Mouse (Mus musculus) right cerebral cortex, postnatal 36 days (tissue): ENCODE measurements at regions not wholly inside any gene's neighbourhood (a gene's known extent, or its start where the extent isn't known, plus 50 kb on each side); places are given as distances from the start of the nearest gene placed in this dataset.
A peak's percentile ranks its signal among the peaks of the same experiment; 100 is the strongest.

Source experiments
- DNase-seq, 2 experiments: peaks; one replicate each; pipeline ENCODE4 v3.0.0; 2022; ENCODE audit warnings: low spot score in 2 of 2, mixed read lengths in 1 of 2

DNA sequence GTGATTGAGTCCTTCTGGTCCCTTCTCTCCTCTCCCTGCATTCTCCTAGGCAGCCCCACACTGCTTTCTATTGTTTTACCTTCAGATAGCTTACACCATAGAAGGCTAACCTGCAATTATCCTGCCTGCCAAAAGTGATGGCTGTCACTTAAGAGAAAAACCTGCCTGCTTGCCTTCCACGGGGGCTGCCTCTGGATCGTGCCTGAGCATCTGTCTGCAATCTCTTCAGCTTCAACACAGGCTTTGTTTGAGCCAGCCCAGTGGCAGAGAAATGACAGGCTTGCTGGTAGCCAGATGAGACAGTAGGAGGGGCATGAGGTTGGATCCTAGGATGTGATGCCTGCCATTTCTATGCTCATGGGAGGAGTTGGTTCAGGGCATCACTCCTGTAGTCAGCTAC is 345.2 kb upstream of the Tshz3 start:
- DNase-seq, result no peak

DNA sequence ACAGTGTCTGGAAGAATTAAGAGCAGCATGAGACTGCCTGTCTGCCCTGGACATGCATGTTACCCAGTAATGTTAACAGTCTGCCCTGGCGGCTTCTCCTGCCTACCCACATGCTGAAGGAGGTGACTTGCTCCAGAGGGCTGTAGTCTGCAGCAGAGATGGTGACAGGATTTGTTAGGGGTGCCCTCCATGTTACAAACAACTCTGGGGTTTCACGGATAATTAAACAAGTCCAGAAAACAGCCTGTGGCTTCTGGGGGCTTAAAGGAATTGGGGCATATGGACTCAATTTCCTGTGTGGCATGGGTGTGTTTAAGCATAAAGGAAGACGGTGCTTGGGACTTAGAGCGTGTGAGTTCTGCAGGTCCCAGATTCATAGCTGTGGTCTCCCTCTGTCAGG is 347.3 kb upstream of the Tshz3 start:
- no peak for DNase-seq

DNA sequence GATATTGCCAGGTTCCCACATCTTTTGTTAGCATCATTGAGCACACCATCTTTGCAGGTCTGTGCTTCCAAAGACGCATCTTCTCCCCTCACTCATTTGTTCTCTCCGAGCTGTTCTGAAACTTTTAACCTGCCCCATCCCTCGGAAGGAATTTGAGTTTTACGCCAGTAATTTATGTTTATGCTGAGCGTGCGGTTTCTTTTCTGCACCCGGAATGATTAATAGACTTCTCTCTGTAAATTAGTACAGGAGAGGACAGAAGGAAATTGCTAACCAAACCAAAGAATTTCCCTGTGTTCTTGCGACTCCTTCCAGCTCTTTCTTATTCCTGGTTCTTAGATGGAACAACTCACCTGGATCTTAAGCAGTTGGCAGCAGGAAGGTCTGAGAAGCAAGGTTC is 349.7 kb upstream of the Tshz3 start:
- DNase-seq, result no peak

DNA sequence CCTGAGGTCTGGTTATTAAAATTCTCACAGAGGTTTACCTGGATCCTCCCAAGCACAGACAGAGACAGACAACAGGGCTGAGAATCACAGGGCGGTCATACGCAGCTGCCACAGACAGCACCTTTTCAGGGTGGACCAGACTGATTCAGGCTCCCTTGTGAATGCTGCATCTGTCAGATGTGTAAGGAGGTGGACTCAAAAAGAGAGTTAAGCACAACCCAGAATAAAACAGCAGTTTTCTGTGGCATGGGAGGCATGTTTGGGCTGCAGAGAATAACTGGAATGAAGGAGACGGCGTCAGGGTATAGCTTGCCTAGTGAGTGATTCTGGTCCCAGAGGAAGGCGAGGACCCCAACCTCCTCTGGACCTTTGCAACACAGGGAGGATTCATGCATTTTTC is 363.1 kb upstream of the Tshz3 start:
- no peak for DNase-seq

DNA sequence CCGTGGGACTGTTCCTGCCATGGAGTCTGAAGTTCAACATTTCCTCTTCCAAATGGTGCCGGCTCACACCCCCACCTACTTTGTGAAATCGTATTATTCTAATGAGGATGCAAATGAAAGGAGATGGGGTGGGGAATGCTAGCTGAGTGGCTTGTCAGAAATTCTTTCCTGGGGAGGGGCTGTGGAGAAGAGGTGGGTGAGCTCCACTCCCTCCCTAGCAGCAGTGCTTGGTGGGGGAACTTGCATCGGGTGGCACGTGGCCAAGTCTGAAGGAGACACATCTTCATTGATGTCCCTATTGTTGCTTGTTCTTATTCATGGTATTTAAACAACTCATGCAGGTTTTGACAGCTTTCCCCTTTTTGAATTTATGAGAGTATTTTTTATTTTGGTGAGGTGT is 363.8 kb upstream of the Tshz3 start:
- peak in 1 of 2 experiments; percentile 20 for DNase-seq

DNA sequence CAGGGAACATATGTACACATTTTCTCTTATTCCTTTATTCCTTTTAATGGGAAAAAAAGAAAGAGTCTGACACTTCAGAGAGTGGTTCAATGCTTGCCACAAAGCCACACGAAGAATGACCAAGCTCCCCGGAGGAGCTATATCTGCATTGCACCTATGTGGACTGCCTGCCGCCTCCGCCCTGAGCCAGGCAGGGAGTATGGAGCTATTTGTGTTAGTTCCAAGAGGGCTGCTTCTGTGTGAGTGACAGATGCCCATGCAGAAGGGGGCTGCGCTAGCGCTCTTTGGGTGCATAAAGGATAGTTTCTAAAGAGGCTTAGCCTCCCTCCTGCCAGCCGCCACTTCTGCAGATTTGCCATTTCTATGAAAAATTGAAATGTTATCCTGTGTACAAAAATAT is 365.3 kb upstream of the Tshz3 start:
- DNase-seq, result no peak

DNA sequence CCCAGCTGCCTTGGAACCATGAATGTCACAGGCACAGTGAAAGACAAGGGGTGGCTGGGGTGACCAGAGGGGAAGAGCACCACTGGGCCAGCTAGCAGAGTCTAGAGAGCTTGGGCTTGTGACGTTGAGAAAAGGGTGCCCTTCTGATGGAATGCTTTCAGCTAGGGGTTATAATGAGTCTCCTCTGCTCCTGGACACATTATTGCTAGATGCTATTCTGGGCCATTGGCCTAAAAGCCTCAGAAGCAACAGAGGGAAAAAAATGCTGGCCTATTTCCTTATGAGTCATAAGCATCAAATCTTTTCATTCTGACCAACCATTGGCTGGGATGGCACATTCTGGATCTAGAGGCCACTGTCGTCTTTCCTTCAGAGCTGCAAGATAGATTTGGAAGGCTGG is 369.8 kb upstream of the Tshz3 start:
- no peak for DNase-seq

DNA sequence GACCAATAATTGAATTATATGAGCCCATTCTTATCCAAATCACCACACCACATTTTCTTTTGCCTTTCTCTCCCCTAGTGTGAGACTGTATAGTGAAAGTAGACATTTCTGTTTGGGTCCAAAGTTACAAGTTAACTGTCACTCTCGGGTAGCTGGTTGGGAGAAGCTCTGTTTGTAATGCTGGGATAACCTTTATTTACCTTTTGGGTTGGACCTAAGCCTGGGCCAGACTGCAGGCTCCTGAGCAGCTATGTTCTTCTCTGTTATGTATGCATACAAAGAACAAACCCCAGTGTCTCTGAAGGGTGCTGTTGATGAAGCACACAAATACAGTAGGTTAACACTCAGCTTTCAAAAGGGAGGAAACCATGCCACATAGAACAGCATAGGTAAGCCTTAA is 373.9 kb upstream of the Tshz3 start:
- DNase-seq, result no peak

DNA sequence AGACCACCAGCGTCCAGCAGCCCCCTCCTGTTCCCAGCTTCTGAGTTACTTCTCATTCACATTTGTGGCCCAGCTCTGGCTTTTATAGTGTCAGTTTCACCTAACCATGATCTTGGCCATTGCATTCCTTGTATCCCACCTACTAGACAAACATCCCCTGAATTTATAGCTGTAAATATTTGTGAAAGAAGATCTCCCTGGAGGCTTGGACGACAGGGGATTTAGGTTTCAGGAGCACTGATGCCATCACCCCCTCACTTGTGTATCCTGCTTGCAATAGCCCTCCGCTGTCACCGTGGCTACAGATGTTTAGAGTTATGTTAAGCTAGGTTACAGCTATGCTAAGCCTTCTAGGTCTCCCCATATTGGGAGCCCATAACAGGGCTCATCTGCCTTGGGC is 375.7 kb upstream of the Tshz3 start:
- DNase-seq, result no peak

DNA sequence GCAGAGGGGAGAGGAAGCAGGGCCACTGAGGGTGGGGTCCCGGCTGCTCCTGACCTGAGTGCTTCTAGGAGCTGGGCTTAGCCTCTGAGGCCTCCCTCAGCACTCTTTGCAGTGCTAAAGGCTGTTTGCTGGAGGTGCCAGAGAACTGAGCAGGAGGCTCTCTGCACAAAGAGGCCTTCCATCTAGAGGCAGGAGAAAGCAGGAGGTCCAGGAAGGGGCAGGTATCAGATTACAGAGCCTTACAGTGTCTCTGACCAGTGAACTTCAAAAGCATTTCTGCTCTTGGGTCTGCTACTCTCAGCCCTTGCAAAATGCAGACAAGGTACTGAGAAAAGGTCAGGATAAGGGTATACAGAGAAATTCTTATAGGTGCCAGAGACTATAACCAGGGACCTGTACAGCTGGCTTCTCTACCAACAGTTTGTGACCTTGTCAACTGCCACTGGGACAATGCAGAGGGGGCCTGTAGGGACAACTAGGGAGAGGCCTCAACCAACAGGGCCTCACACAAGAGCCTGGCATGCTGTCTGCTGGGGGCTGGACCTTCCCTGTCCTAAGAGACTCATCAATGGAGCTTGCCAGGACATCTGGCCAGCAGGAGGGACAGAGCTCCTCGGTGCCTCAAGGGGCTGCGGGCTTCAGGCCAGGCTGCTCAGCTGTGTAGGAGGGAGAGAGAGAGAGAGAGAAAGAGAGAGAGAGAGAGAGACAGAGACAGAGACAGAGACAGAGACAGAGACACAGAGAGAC is 380.3 kb upstream of the Tshz3 start:
- no peak for DNase-seq

DNA sequence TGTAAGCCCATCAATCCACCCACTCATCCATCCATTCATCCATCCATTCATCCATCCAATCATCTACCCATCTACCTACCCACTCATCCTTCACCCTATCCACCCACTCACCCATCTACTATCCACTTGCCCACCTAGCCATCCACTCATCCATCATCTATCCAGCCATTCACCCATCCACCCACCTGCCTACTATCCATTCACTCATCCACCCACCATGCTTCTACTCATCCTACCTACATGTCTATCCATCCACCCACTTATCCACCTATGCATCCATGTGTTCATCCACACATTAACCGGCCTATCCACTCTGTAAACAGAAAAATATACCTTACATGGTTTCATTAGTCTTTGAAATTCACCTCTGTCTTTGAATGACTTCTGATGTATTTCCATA is 384.2 kb upstream of the Tshz3 start:
- DNase-seq, result no peak

DNA sequence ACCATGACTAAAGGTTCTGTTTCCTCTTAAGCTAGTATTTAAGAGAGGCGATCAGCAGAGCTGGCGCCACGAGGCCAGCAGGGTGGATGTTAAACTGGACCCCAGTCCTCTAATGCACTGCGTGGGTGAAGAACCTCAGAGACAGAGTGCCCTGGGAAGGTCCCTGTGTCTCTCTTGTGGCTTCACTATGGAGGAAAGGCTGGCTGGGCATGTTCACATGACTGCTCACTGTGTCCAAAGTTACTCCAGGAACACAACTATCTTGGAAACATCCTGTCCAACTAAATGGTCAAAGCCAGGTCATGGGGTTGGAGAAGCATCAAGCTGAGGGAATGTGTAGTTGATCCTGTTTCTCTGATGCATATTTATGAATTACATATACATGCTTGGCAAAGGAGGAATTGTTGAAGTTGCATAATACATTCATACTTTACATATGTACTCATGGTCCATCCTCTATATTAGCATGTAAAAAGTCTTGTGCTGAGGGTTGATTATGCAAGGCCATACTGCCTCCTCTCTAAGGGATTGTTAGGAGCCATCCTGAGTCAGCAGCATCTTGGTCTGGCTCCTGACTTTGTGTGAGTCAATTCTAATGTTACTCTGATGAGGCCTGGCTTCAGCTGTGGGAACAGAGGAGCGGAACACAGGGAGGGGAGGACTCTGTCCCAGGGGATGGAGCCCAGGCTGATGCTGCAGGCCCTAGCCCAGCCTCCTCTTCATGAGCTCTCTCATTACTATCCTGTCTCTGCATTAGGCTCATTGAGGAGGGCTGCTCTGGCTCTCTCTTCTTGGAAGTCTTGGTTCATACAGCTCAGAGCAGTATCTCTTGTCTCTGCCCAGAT is 387.9 kb upstream of the Tshz3 start:
- DNase-seq, result no peak

DNA sequence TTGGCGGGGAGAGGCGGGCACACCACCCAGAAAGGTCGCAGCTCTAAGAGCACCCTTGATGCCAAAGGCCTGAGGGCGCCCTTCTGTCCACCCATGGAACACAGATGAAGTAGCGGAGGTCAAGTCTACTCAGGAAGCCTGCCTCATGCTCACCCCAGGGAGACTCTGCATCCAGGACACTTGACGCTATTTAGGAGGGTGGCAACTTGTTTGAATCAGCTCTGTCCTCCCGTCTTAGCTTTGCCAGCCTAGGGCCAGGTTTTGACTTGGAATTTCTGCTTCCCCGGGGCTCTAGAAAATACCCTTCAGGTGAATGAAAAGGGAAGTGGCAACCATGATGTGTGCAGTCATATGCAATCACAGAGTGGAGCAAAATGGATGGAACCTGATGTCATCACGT is 389.2 kb upstream of the Tshz3 start:
- DNase-seq, result no peak

DNA sequence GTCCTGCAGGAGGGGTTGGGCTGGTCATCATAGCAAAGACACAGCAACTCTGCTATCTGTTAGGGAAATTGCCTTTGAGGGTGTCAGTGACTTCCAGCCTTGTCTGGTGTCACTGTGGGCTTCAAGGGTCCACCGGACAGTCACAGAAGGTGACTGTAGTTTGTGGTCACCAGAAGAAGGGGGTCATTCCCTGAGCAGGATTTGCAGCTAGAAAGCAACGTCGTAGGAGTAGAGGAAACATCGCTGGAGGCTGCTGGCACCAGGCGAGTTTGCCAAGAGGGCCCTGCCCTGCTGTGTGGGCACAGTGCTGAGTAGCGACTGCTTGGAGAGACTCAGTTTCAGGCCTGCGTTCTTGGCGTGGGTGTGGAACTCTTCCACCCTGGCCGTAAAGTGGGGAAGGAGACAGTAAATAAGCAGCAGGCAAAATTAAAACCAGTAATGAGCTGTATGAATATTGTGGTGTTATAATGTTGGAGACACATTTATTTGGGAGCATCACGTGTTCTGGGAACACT is 389.8 kb upstream of the Tshz3 start:
- no peak for DNase-seq

DNA sequence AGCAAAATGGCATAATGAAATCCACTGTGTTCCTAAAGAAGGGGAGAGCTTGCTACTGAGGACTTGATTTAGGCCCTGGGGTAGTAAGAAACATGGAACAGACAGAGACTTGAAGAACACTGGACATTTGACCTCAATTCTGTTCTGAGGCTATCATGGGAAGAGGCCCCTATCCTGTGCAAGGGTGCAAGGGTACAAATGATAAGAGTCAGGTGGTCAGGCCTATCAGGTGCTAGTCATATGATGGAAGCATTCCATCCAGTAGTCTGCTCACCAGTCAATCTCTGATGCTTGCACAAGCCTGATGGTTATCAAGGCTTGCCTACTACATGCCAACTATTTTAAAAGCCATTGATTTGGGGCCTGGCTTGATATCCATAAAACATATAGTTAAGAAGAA is 420.6 kb upstream of the Tshz3 start:
- DNase-seq, result no peak

DNA sequence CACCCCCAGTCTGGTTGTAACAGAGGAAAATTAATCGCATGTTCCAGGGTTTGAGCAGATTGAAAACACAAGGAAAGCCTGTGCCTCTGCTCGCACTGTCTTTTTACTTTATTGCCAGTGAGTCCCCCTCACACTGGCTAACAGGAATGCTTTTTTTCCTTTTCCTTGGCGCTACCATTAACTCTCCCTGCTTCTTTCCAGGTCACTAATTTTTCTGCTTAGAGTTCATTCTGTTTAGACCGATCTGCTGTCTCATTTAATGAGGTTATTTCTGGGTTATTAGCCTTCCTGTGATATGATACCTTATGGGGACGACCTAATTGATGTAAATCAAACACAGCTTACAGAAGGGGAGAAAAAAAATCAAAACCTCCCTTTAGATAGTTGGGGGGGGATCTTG is 429.0 kb upstream of the Tshz3 start:
- no peak for DNase-seq

DNA sequence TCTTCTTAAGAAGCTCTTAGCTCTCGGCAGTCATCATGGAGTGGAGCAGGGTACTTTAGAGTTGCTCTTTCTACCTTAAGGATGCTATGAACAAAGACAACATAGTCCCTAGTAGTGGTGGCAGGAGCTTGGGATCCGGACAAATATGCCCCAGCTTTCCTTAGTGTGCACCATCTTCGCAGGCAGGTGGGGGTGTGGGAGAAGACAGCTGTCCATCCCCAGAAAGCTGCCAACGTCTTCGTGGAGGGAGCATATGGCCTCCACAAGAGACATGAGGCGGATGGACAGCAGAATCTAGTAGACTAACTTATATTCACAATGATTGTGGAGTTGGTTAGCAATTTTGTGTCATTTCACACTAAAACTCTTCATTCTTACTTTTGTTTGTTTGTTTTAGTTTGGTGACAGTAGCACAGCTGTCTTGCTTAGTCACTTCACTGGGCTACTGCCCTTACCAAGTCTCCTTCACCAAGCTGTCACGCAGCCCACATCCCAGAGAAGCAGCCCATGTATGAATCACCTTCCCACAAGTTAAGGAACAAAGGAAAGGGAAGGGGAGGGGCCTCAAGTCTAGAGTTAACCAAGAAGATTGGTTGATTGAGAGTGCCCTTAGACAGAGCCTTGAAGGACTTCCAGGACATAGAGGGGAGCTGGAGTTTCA is 432.6 kb upstream of the Tshz3 start:
- DNase-seq, result no peak

DNA sequence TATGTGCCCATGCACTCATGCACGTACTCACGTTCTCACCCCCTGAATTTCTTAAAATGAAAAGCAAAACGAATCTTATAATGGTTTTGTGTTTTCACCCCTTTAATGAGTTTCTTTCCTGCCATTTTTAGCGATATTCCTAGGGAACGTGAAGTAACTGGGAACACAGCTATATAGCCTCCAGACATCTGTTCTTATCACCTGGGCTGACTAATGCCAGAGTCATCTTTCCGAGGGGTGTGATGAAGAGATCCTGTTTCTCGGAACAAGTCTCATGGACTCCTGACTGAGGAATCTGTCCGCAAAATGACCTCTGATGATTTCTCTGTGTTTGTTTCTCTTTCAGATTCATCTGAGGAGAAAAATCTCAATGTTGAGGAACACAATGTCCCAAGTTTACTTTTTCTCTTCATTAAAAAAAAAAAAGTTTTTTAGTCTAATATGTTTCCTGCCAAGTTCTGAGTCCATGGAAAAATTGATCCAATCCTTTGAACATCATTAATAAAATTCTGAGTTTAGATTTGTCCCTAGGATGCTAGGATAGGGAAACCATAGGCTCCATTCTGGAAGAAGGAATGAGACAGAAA is 435.7 kb upstream of the Tshz3 start:
- DNase-seq, result peak in 1 of 2 experiments; percentile 19

DNA sequence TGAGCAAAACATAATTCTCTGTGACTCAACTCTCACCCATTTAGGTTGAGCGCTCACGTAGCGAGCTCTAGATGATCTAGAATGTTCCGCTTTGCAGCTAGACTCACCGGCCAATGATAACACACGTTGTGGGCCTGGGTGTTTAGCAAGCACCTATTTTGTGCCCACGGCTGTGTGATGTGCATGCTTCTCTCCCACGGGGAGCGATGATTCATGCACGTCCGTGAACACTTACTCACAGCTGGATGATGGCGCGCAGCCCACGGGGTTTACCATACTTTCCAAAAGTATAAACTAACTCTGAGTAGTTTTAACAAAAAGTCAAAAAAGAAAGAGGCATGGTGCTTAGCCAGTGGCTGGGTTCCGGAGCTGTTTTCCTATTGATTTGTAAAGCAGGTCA is 440.8 kb upstream of the Tshz3 start:
- DNase-seq, result peak; percentile 59 to 66

DNA sequence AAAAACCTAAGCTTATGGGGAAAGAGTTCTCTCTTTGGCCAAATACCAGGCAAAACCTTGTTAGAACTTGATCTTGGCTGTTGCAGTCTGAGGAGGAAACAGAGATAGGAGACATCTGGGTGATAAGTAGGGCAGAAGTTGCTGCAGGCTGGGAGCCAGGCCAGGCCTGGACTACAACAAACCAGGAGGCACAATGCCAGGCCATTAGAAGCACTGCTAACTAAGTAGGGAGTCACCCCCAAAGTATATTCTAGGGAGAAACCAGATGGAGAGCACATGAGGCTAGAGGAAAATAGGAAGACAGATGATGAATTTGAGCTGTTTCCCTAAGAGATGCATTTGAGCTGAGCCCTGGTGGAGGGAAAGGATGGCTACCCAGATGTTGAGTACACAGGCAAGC is 444.6 kb upstream of the Zfp507 start:
- no peak for DNase-seq

DNA sequence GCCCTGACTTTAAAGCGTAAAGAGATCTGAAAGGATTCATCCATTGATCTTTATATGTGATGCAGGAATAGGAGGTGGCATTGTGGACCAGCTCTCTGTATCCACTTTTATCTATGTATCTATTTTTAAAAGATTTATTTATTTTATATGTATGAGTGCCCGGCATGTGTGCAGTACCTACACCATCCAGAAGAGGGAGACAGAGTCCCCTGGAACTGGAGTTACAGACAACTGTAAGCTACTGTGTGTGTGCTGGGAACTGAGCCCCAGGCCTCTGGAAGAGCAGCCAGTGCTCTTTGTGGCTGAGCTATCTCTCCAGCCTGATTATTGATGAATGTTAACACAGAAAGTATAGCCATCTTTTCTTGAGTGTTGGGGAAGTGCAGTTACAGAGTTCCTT is 433.9 kb upstream of the Zfp507 start:
- DNase-seq, result no peak

DNA sequence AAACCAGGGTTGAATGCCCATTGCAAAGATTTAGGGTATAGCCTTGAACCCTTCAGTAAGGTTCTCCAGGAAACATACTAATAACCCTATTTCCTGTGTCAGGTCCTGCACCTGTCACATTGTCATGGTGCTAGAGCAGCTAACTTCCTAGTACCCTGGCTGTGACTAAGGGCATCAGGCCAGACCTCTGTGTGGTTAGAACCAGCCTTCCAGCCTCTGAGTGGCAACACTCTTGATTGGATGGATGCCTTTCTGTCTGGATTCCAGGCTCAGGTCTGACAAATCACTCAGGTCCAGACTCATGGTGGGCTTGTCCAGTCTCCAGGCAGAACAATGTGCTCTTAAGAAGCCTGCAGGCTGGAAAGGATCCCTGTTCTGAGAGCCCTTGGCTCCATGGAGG is 426.2 kb upstream of the Zfp507 start:
- no peak for DNase-seq
